Mouse (Mus musculus) adipocyte (in vitro differentiated cells): ENCODE measurements around the gene Cyp4f16.
"Not testable (repeated sequence)": the region's sequence is repeated elsewhere in the genome, so short reads cannot be mapped to it uniquely, and the experiment has no call there.

Experiments
- DNase-seq: peaks from one replicate; pipeline ENCODE4 v3.0.0-alpha.2; 2016; ENCODE audit warnings: low spot score

Gene Cyp4f16

GRCm38 (mm10) chr17:32536051-32536866, at the start of gene Cyp4f16:
Cyp4f16 (plus strand) TSS chr17:32536558.
- peak; percentile 94 for DNase-seq

GRCm38 (mm10) chr17:32492349-32492980, 43.9 kb upstream of the Cyp4f16 start:
- DNase-seq, result no peak

GRCm38 (mm10) chr17:32494601-32495000, 41.8 kb upstream of the Cyp4f16 start:
- peak; percentile 89 for DNase-seq

GRCm38 (mm10) chr17:32500511-32500910, 35.8 kb upstream of the Cyp4f16 start:
- DNase-seq, result peak; percentile 52

GRCm38 (mm10) chr17:32501051-32501450, 35.3 kb upstream of the Cyp4f16 start:
- peak; percentile 60 for DNase-seq

GRCm38 (mm10) chr17:32503111-32503510, 33.2 kb upstream of the Cyp4f16 start:
- peak; percentile 87 for DNase-seq

- peak; percentile 66 for DNase-seq
These were observed 30.3 kb upstream of the Cyp4f16 start, which contains the start of gene Cyp4f17 for GRCm38 (mm10) chr17:32505851-32506728. Cyp4f17 (plus strand) TSS chr17:32506050.

- DNase-seq, result no peak
These were observed 29.6 kb upstream of the Cyp4f16 start for GRCm38 (mm10) chr17:32506729-32507245.

- DNase-seq, result no peak
These were observed 20.2 kb upstream of the Cyp4f16 start for GRCm38 (mm10) chr17:32516126-32516525.

- no peak for DNase-seq
These were observed 14.4 kb upstream of the Cyp4f16 start for GRCm38 (mm10) chr17:32521981-32522380.

- no peak for DNase-seq
These were observed 14.0 kb upstream of the Cyp4f16 start for GRCm38 (mm10) chr17:32522386-32522785.

- no peak for DNase-seq
These were observed 13.5 kb upstream of the Cyp4f16 start for GRCm38 (mm10) chr17:32522816-32523215.

GRCm38 (mm10) chr17:32523895-32524294, 12.5 kb upstream of the Cyp4f16 start:
- DNase-seq, result no peak

- not testable (repeated sequence) for DNase-seq
These were observed 10.0 kb upstream of the Cyp4f16 start for GRCm38 (mm10) chr17:32526341-32526740.

GRCm38 (mm10) chr17:32527748-32528147, 8.6 kb upstream of the Cyp4f16 start:
- DNase-seq, result no peak

- peak; percentile 59 for DNase-seq
These were observed 7.7 kb upstream of the Cyp4f16 start for GRCm38 (mm10) chr17:32528408-32529337.

- not testable (repeated sequence) for DNase-seq
These were observed 4.0 kb upstream of the Cyp4f16 start for GRCm38 (mm10) chr17:32532356-32532755.

GRCm38 (mm10) chr17:32534068-32534467, 2.3 kb upstream of the Cyp4f16 start:
- no peak for DNase-seq

- DNase-seq, result peak; percentile 22
These were observed 501 bp downstream of the Cyp4f16 start for GRCm38 (mm10) chr17:32536867-32537250.

GRCm38 (mm10) chr17:32544792-32545191, 8.4 kb downstream of the Cyp4f16 start:
- not testable (repeated sequence) for DNase-seq

- DNase-seq, result not testable (repeated sequence)
These were observed 14.0 kb downstream of the Cyp4f16 start for GRCm38 (mm10) chr17:32550377-32550776.
